Mouse (Mus musculus) midbrain, embryonic 16.5 days (tissue): ENCODE results near the gene Enox1. TPM values are rescaled to one million over a fixed set of nuclear protein-coding genes. Genes with fewer than 3 reads are reported as not detected.

Experiments used
- ATAC-seq: fragments of 200-750 bp; cut with Nextera tagmentation; 2 replicates; pipeline ENCODE4 v1.8.0; 2017; ENCODE audit warnings: moderate TSS enrichment
- H3K27ac ChIP-seq: fragments of 300-500 bp; sonication (generic); 2 replicates; pipeline ENCODE4 v1.5.1; 2014; ENCODE audit warnings: mild to moderate bottlenecking, low read length, mixed read lengths
- H3K27me3 ChIP-seq: fragments of 300-500 bp; sonication (generic); 2 replicates; pipeline ENCODE4 v1.6.1; 2014; ENCODE audit warnings: low read depth, low read length, mixed read lengths; ENCODE audit not compliant: control insufficient read depth, insufficient read depth
- H3K36me3 ChIP-seq: fragments of 300-500 bp; sonication (generic); 2 replicates; pipeline ENCODE4 v1.6.1; 2014; ENCODE audit warnings: mild to moderate bottlenecking, low read length, moderate library complexity, mixed read lengths; ENCODE audit not compliant: control insufficient read depth, insufficient read depth
- H3K4me1 ChIP-seq: fragments of 300-500 bp; sonication (generic); 2 replicates; pipeline ENCODE4 v1.6.1; 2014; ENCODE audit warnings: mild to moderate bottlenecking, low read length, mixed read lengths; ENCODE audit not compliant: control insufficient read depth, insufficient read depth
- H3K4me2 ChIP-seq: fragments of 300-500 bp; sonication (generic); 2 replicates; pipeline ENCODE4 v1.6.1; 2014; ENCODE audit warnings: mild to moderate bottlenecking, low read length, mixed read lengths
- H3K4me3 ChIP-seq: fragments of 300-500 bp; sonication (generic); 2 replicates; pipeline ENCODE4 v1.5.1; 2014; ENCODE audit warnings: low read depth, mild to moderate bottlenecking, low read length, moderate library complexity, mixed read lengths
- H3K9ac ChIP-seq: fragments of 300-500 bp; sonication (generic); 2 replicates; pipeline ENCODE4 v1.6.1; 2014; ENCODE audit warnings: low read depth, low read length, mixed read lengths
- H3K9me3 ChIP-seq: fragments of 300-500 bp; sonication (generic); replicated peaks from 2 replicates; pipeline ENCODE4 v1.6.1; 2014; ENCODE audit warnings: mild to moderate bottlenecking, low read length, mixed read lengths; ENCODE audit not compliant: control insufficient read depth, poor library complexity, severe bottlenecking
- WGBS: fragments of 180-500 bp; shearing (Covaris S2); extraction: QIAGEN DNeasy Blood & Tissue Kit; methylation state at CpG from one replicate; pipeline ENCODE4 v1.1.7; 2014; 5-methylcytosine and 5-hydroxymethylcytosine counted together
- polyA plus RNA-seq: library from polyadenylated mRNA; unstranded; fragments of >200 nt; fragmentation: Nextera tagmentation; extraction: Ambion mirVana; gene quantifications from 2 replicates; pipeline ENCODE4 v1.2.1, GENCODE M21; 2015

Gene Enox1
- polyA plus RNA-seq, 1 experiment from 2014 or later: 42.8 TPM

DNA sequence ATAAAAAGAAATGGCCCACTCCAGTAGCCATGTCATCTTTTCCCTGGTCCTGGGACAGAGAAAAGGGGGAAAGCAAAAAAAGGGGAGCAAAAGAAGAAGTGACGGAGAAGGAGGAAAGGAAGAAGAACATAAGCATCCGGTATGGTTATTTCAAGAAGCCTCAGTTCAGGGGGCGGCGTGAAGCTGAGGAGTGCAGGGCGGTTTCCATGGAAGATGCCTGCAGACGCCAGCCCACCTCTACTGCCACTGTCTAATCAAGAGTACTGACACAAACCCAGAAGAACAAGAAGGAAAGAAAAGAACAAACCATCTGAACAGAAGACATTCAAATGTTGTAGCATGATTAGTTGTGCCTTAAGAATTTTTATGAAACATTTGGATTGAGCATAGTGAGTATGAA is 490.5 kb downstream of the Enox1 start:
- no peak for ATAC-seq
- no peaks in the 10 kb centered on the region for H3K9me3 ChIP-seq
- H3K9ac ChIP-seq: no peak overlapping the region
- H3K4me2 ChIP-seq: no peak overlapping the region
- H3K27ac ChIP-seq: no peak overlapping the region
- 92% methylated on average over 6 of the region's 6 CpGs for WGBS
- H3K27me3 ChIP-seq: no peaks in the 10 kb centered on the region
- no peak overlapping the region for H3K4me3 ChIP-seq
- H3K4me1 ChIP-seq: no peaks in the 10 kb centered on the region
- no peaks in the 10 kb centered on the region for H3K36me3 ChIP-seq

DNA sequence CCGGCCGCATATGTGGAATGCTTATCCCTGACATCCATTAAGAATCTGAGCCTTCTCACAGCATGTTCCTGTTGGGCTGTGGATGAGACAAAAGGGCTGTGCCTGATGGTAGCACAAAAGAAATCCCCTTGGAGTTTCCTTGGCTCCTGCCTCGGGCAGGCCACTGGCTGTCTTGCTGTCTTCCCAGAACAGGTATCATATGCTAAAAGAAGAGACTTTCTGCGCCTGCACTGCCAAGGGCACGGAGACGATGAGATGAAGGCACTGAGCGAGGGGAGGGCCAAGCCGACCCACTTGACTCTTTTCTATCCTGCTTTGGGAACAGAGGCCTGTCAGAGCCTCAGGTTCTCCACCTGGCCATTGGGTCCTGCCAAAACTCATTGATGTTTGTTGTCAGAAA is 491.7 kb downstream of the Enox1 start:
- no peak overlapping the region for H3K4me3 ChIP-seq
- H3K4me2 ChIP-seq: no peak overlapping the region
- H3K9ac ChIP-seq: no peak overlapping the region
- H3K27ac ChIP-seq: no peak overlapping the region
- H3K27me3 ChIP-seq: no peaks in the 10 kb centered on the region
- H3K36me3 ChIP-seq: no peaks in the 10 kb centered on the region
- ATAC-seq: no peak
- no peaks in the 10 kb centered on the region for H3K9me3 ChIP-seq
- 57% methylated on average over 8 of the region's 8 CpGs for WGBS
- H3K4me1 ChIP-seq: 0 out of 2 replicates have a peak, but pooled peaks cover 2% of the 10 kb centered on the region

DNA sequence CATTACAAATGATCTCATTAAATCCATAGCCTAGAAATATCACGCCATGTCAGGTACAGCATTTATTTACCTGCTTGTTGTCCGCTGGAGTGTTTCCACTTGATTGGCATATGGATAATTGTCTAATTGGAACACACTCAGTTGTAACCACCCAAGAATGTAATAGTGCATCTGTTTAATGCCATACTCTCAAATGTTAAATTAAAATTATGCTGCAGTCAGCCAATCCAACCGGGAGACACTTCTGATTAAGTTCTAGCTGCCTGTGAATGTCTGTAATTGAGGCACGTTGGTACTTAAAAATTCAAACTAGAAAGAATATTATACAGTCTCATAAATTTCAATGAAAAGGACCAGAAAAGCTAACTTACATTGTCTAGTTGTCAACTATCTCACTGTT is 502.2 kb downstream of the Enox1 start:
- Histone ChIP-seq H3K36me3 (no peaks in the 10 kb centered on the region), H3K9ac (no peak overlapping the region), H3K9me3 (no peaks in the 10 kb centered on the region), H3K4me2 (no peak overlapping the region), H3K27ac (no peak overlapping the region), H3K4me1 (0 out of 2 replicates have a peak, but pooled peaks cover 2% of the 10 kb centered on the region), H3K4me3 (no peak overlapping the region), H3K27me3 (no peaks in the 10 kb centered on the region)
- WGBS: 73% methylated on average over 4 of the region's 4 CpGs
- no peak for ATAC-seq

DNA sequence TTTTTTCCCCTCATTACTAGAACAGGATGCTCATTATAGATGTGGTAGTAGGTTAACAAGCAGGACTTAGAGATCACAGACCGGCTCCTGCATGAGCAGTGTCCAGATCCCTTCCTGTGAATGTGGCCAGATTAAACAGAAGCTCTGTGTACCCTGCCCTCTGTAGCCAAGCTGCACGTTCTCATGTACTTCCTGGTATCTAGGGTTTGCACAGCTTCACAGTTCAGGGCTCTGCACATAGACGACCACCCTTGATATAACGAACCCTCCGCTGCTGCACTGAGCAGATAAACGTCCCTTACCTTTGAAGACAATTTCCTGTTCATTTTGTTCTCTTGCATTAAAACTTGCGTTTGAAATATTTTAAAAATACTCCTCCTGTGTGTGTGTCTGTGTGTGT is 505.7 kb downstream of the Enox1 start:
- Histone ChIP-seq H3K9me3 (no peaks in the 10 kb centered on the region), H3K27me3 (no peaks in the 10 kb centered on the region), H3K9ac (no peak overlapping the region), H3K4me3 (no peak overlapping the region), H3K36me3 (no peaks in the 10 kb centered on the region), H3K27ac (no peak overlapping the region), H3K4me1 (0 out of 2 replicates have a peak, but pooled peaks cover 2% of the 10 kb centered on the region), H3K4me2 (no peak overlapping the region)
- 56% methylated on average over 7 of the region's 7 CpGs for WGBS
- no peak for ATAC-seq

DNA sequence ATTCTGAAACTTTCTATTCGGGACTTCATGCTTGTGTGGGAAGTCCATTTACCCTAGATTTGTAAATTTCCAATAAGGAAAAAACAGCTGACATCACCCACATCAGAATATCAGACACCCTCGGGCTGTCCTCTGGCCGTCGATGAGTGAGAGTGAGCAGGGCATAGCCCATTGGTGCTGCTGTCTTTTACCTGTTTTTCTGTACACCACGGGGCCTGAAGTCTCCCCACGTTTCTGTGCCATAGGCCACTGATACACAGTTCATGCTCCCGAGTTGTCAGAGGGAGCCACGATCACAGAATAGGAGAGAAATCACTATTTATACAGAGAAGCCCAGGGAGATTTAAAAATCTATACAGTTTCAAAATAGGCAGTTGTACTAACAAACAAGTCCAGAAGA is 506.4 kb downstream of the Enox1 start:
- WGBS: 75% methylated on average over 8 of the region's 8 CpGs
- Histone ChIP-seq H3K36me3 (no peaks in the 10 kb centered on the region), H3K4me2 (no peak overlapping the region), H3K27me3 (no peaks in the 10 kb centered on the region), H3K4me1 (0 out of 2 replicates have a peak, but pooled peaks cover 2% of the 10 kb centered on the region), H3K4me3 (no peak overlapping the region), H3K9ac (no peak overlapping the region), H3K27ac (no peak overlapping the region), H3K9me3 (no peaks in the 10 kb centered on the region)
- ATAC-seq: no peak

DNA sequence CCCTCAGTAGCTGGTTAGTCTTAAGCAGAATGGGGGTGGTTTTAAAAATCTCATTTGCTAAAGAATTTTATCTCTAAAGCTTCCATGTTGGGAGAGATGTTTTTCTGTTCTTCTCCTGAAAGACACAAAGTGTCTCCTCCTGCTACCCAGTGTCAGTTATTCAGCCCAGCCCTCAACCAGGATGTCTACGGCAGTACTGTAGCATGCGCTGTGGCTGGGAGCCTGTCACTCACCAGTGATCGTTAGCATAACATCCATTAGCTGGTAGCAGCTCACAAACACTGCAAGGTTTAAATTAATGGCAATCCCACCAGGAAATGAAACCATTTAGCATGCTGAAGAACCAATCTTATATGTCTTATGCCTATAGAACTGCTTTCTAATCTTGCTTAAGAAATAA is 511.5 kb downstream of the Enox1 start:
- no peak overlapping the region for H3K4me3 ChIP-seq
- H3K27me3 ChIP-seq: no peaks in the 10 kb centered on the region
- H3K36me3 ChIP-seq: no peaks in the 10 kb centered on the region
- ATAC-seq: no peak
- H3K4me1 ChIP-seq: peaks cover 14% of the 10 kb centered on the region
- H3K9me3 ChIP-seq: no peaks in the 10 kb centered on the region
- H3K4me2 ChIP-seq: no peak overlapping the region
- H3K27ac ChIP-seq: no peak overlapping the region
- WGBS: 57% methylated on average over 3 of the region's 3 CpGs
- no peak overlapping the region for H3K9ac ChIP-seq

DNA sequence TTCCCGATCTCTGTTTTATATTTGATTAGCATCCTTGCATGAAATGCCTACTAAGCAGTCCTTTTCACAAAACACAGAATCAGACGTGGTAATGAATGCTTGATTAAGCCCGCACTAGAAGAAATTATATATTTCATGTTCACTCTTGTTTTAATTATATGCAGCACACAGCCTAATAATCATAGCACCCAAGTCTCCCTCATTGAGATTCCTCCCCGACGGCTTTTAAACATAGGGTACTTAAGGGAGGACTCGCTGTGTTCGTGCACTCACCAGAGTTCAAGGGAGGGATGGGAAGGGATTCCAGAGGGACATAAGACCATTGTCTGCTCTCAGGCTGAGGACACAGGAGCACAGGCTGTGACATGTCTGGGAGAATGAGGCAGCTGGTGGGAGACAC is 512.9 kb downstream of the Enox1 start:
- Histone ChIP-seq H3K27me3 (no peaks in the 10 kb centered on the region), H3K4me3 (no peak overlapping the region), H3K4me2 (no peak overlapping the region), H3K9ac (no peak overlapping the region), H3K27ac (0 out of 2 replicates have a peak overlapping the region, but pooled peaks have one; percentile 40), H3K9me3 (no peaks in the 10 kb centered on the region), H3K36me3 (no peaks in the 10 kb centered on the region), H3K4me1 (peaks cover 15% of the 10 kb centered on the region)
- WGBS: 59% methylated on average over 7 of the region's 7 CpGs
- ATAC-seq: no peak

DNA sequence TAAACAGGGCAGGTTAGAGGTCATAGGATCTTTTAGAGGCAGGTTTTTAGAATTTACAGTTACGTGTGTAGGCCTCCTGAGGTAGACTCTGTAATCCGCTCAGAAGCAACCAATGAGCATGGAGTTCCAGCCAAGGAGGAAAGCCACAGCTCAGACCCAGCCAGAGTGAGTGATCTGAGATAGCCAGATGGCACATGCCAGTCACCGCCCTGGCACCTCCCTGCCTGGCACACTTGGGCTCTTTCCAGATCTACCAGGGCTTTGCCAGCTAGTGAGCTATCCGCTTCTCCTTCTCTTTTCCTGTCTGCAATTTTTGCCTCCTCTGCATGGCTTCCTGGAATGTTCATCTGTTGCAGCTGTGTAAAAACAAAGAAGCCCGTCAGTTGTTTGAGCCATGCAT is 514.4 kb downstream of the Enox1 start:
- no peaks in the 10 kb centered on the region for H3K9me3 ChIP-seq
- no peak overlapping the region for H3K27ac ChIP-seq
- no peak overlapping the region for H3K4me2 ChIP-seq
- H3K4me3 ChIP-seq: no peak overlapping the region
- no peaks in the 10 kb centered on the region for H3K36me3 ChIP-seq
- H3K27me3 ChIP-seq: no peaks in the 10 kb centered on the region
- 88% methylated on average over 5 of the region's 5 CpGs for WGBS
- no peak for ATAC-seq
- H3K9ac ChIP-seq: no peak overlapping the region
- H3K4me1 ChIP-seq: peaks cover 15% of the 10 kb centered on the region

DNA sequence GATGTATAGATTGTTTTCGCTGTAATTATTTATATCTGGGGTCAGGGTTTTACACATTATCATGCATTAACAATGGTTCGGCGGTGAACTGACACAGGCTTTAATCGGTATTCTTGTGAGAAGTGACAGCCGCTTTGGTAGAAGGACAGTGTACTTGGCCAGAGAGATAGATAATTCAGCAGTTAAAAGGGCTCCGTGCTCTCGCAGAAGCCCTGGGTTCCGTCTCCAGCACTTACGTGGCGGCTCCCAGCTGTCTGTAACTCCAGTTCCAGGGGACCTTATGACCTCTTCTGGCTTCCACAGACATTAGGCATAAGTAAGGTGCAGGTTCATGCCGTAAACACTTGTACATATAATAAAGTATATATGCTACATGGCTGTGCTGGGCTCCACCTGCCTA is 515.4 kb downstream of the Enox1 start:
- H3K4me3 ChIP-seq: no peak overlapping the region
- no peaks in the 10 kb centered on the region for H3K9me3 ChIP-seq
- H3K27me3 ChIP-seq: no peaks in the 10 kb centered on the region
- ATAC-seq: no peak
- H3K36me3 ChIP-seq: no peaks in the 10 kb centered on the region
- WGBS: 78% methylated on average over 11 of the region's 11 CpGs
- peaks cover 15% of the 10 kb centered on the region for H3K4me1 ChIP-seq
- peak overlapping the region; percentile 4; the same call in 1 of the 2 replicates for H3K27ac ChIP-seq
- no peak overlapping the region for H3K9ac ChIP-seq
- H3K4me2 ChIP-seq: no peak overlapping the region
